ENCODE assay signal across 18 mouse cellular contexts in genomic region chr7:76222691-76223090, GRCm38 (mm10). TPM values are rescaled to one million over a fixed set of nuclear protein-coding genes. Genes with fewer than 3 reads are reported as not detected.
"Had no signal": no experiment of that assay in that cellular context is flagged by ENCODE, and none has a peak within 500 bp of the region (broad histone marks: within the 10 kb centered on the region; RNA-seq: fewer than 3 reads in every experiment).

No protein-coding gene starts in this region.

- H3K27ac ChIP-seq: lung, embryonic 15.5 days; macrophage; midbrain, embryonic 13.5 days; midbrain, embryonic 15.5 days; neural tube, embryonic 12.5 days; stomach, embryonic 15.5 days; stomach, postnatal 0 days had no signal

- ATAC-seq: lung, postnatal 0 days; midbrain, embryonic 13.5 days; midbrain, embryonic 15.5 days had no signal

- DNase-seq: lung, adult 2 months; lung, postnatal 14 days; lung, postnatal 36 days; right cerebral cortex, postnatal 25 days; right cerebral cortex, postnatal 4 days; thymus, adult 2 months; thymus, postnatal 25 days; thymus, postnatal 4 days had no signal

- H3K4me3 ChIP-seq: lung, embryonic 15.5 days; megakaryocyte, embryonic 14.5 days; midbrain, embryonic 13.5 days; midbrain, embryonic 15.5 days; neural tube, embryonic 12.5 days; stomach, embryonic 15.5 days had no signal

RNA-seq across cellular contexts. Expression of gene Agbl1, which starts 7.0 kb away (rescaled TPM):
- total RNA-seq: megakaryocyte progenitor cell, adult 5-6 weeks had no signal
